In the genomic region with DNA sequence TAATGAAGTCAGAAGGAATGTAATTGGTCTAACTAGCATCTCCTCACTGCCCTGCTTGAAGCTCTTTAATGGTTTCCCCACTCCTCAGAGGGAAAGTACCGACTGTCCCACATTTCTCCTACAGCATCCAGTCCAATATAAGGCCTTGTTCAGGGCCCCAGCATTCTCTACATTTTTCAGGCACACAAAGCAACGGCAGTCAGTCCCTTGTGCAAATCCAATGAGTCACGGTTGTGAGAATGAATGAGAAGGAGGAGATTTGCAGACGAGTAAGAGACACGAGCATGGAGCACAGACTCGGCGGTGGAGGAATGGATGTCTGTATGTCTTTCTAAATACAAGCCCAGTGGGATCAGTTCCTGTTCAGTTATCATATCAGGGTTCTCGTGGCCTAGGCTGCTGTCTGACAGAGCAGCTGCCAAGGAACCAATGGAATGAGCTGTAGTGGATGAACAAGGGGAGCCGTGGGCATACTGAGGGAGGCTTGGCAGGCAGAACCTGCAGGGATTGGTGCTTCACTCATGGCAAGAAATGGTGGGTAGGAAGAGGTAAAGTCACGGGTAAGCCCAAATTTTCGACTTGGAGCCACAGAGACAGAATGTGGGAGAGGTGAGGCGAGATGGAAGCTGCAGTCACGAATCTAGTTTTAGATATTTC, we compare ENCODE assay signal across 16 mouse cellular contexts. TPM values are rescaled to one million over a fixed set of nuclear protein-coding genes. Genes with fewer than 3 reads are reported as not detected.
DNase-seq lines count a peak whose midpoint lies in the region; ATAC-seq and TF ChIP-seq lines count a peak whose summit lies in the region.
"Had no signal": no experiment of that assay in that cellular context is flagged by ENCODE, and none has a peak within 500 bp of the region (broad histone marks: within the 10 kb centered on the region; RNA-seq: fewer than 3 reads in every experiment).

No protein-coding gene starts in this region.

- H3K27ac ChIP-seq in layer of hippocampus, adult 2 months, result peak overlapping the region; percentile 39; the same call in 1 of the 2 replicates
- no peak overlapping the region; the same call in 1 of the 2 replicates for H3K27ac ChIP-seq in midbrain, embryonic 13.5 days
- H3K27ac ChIP-seq: embryonic facial prominence, embryonic 15.5 days; forebrain, embryonic 15.5 days; lung, embryonic 15.5 days; neural tube, embryonic 12.5 days had no signal

- H3K4me2 ChIP-seq in midbrain, embryonic 13.5 days (replicated peaks), result no peak overlapping the region
- H3K4me2 ChIP-seq: embryonic facial prominence, embryonic 15.5 days; forebrain, embryonic 15.5 days; lung, embryonic 15.5 days; neural tube, embryonic 12.5 days had no signal

- H3K9me3 ChIP-seq in midbrain, embryonic 13.5 days, result no peaks in the 10 kb centered on the region
- H3K9me3 ChIP-seq: embryonic facial prominence, embryonic 15.5 days; forebrain, embryonic 15.5 days; lung, embryonic 15.5 days; megakaryocyte, embryonic 14.5 days; neural tube, embryonic 12.5 days had no signal

- peak in 1 of 2 experiments; percentile 15 for DNase-seq in layer of hippocampus, adult 2 months (ENCODE audit: low spot score in 2 of 2)
- DNase-seq in layer of hippocampus, postnatal 14 days (ENCODE audit: low spot score in 2 of 2), result no peak
- peak; percentile 82 for DNase-seq in Muller cell, postnatal 12 days (ENCODE audit: inconsistent ontology term)
- DNase-seq in frontal cortex, postnatal 36 days (ENCODE audit: low spot score in 2 of 2), result peak; percentile 37 to 59
- no peak for DNase-seq in spleen, postnatal 4 days (ENCODE audit: low spot score in 2 of 2)
- DNase-seq in thymus, postnatal 25 days, result no peak
- DNase-seq: adrenal gland, postnatal 25 days; heart, postnatal 10 days; kidney, postnatal 25 days had no signal

- no peak overlapping the region for H3K4me3 ChIP-seq in layer of hippocampus, adult 2 months
- no peak overlapping the region for H3K4me3 ChIP-seq in midbrain, embryonic 13.5 days (replicated peaks)
- H3K4me3 ChIP-seq: embryonic facial prominence, embryonic 15.5 days; forebrain, embryonic 15.5 days; lung, embryonic 15.5 days; neural tube, embryonic 12.5 days had no signal

- ATAC-seq in midbrain, embryonic 13.5 days, result peak; percentile 69
- ATAC-seq: intestine, embryonic 16.5 days had no signal

- H3K36me3 ChIP-seq in midbrain, embryonic 13.5 days, result no peaks in the 10 kb centered on the region
- H3K36me3 ChIP-seq: embryonic facial prominence, embryonic 15.5 days; forebrain, embryonic 15.5 days; lung, embryonic 15.5 days; neural tube, embryonic 12.5 days had no signal

- H3K9ac ChIP-seq in midbrain, embryonic 13.5 days (replicated peaks), result no peak overlapping the region
- H3K9ac ChIP-seq: embryonic facial prominence, embryonic 15.5 days; forebrain, embryonic 15.5 days; lung, embryonic 15.5 days; neural tube, embryonic 12.5 days had no signal

- no peak for TF ChIP-seq CTCF in layer of hippocampus, adult 2 months (conservative IDR thresholded peaks at IDR 0.05)

- peaks cover 24% of the 10 kb centered on the region for H3K4me1 ChIP-seq in midbrain, embryonic 13.5 days (replicated peaks)
- H3K4me1 ChIP-seq: neural tube, embryonic 12.5 days had no signal

- 34% methylated on average over 13 of the region's 13 CpGs for WGBS in midbrain, embryonic 13.5 days

- H3K27me3 ChIP-seq in midbrain, embryonic 13.5 days, result no peaks in the 10 kb centered on the region
- H3K27me3 ChIP-seq: embryonic facial prominence, embryonic 15.5 days; forebrain, embryonic 15.5 days; lung, embryonic 15.5 days; neural tube, embryonic 12.5 days had no signal

RNA-seq across cellular contexts. Expression of gene Hipk2, which starts 37.5 kb away (rescaled TPM):
- total RNA-seq in layer of hippocampus, adult 2 months (2021), result 10 to 100 TPM; 55.9 to 59.9 TPM
- total RNA-seq in layer of hippocampus, postnatal 14 days (2021), result 10 to 100 TPM; 60.4 to 62.3 TPM
- 44.0 and 46.9 TPM in 2 replicates for polyA plus RNA-seq in midbrain, embryonic 13.5 days (2015; fragmentation: Nextera tagmentation; extraction: Ambion mirVana)

RNA-seq across cellular contexts. Expression of gene Tbxas1, which starts 38.3 kb away (rescaled TPM):
- 1 to 10 TPM; 2.8 TPM for total RNA-seq in layer of hippocampus, adult 2 months (2021)
- total RNA-seq in layer of hippocampus, postnatal 14 days (2021), result 1 to 10 TPM; 1.9 to 3.1 TPM
- polyA plus RNA-seq in midbrain, embryonic 13.5 days (2015; fragmentation: Nextera tagmentation; extraction: Ambion mirVana), result 1.6 and 2.1 TPM in 2 replicates

Comparison
In these comparisons a context has a peak if more than half of its experiments do, and no peak if none do; other contexts are left out.
1. DNase-seq: peak in Muller cell, postnatal 12 days (single experiment) and frontal cortex, postnatal 36 days (2 of 2); none in layer of hippocampus, postnatal 14 days (0 of 2), spleen, postnatal 4 days (0 of 2) and thymus, postnatal 25 days (single experiment).